Mouse (Mus musculus) 3T3-L1 (cell line): ENCODE measurements around the gene Gm8890.
"Not testable (repeated sequence)": the region's sequence is repeated elsewhere in the genome, so short reads cannot be mapped to it uniquely, and the experiment has no call there.

Source experiments
- DNase-seq: peaks from one replicate; pipeline ENCODE4 v3.0.0-alpha.2; 2015; ENCODE audit warnings: low read depth, low spot score

Gene Gm8890

GRCm38 (mm10) chr5:11255733-11256132 lies at the start of gene Gm8890:
Gene Gm8890 (plus strand): TSS chr5:11256033.
- not testable (repeated sequence) for DNase-seq

GRCm38 (mm10) chr5:11256221-11256620 lies 388 bp downstream of the Gm8890 start:
- DNase-seq: not testable (repeated sequence)
